Mouse (Mus musculus) heart, embryonic 13.5 days (tissue): ENCODE results near the gene Smim1. TPM values are rescaled to one million over a fixed set of nuclear protein-coding genes. Genes with fewer than 3 reads are reported as not detected.

ENCODE experiments used
- ATAC-seq: fragments of 200-750 bp; cut with Nextera tagmentation; 2 replicates; pipeline ENCODE4 v1.8.0; 2017; ENCODE audit warnings: moderate TSS enrichment; ENCODE audit not compliant: insufficient number of reproducible peaks, low FRiP score, low TSS enrichment; ENCODE audit errors: extremely low read depth
- H3K27ac ChIP-seq: fragments of 300-500 bp; sonication (generic); replicated peaks from 2 replicates; pipeline ENCODE4 v1.5.1; 2015; ENCODE audit warnings: moderate library complexity, mild to moderate bottlenecking, inconsistent platforms
- H3K27me3 ChIP-seq: fragments of 300-500 bp; sonication (generic); replicated peaks from 2 replicates; pipeline ENCODE4 v1.6.1; 2015; ENCODE audit warnings: mild to moderate bottlenecking, inconsistent platforms
- H3K36me3 ChIP-seq: fragments of 300-500 bp; sonication (generic); 2 replicates; pipeline ENCODE4 v1.6.1; 2015; ENCODE audit warnings: mild to moderate bottlenecking, inconsistent platforms
- H3K4me1 ChIP-seq: fragments of 300-500 bp; sonication (generic); 2 replicates; pipeline ENCODE4 v1.6.1; 2015; ENCODE audit warnings: inconsistent platforms
- H3K4me2 ChIP-seq: fragments of 300-500 bp; sonication (generic); 2 replicates; pipeline ENCODE4 v1.6.1; 2015; ENCODE audit warnings: inconsistent platforms, mild to moderate bottlenecking, moderate library complexity
- H3K4me3 ChIP-seq: fragments of 300-500 bp; sonication (generic); 2 replicates; pipeline ENCODE4 v1.5.1; 2015; ENCODE audit warnings: moderate library complexity, mild to moderate bottlenecking, inconsistent platforms
- H3K9ac ChIP-seq: fragments of 300-500 bp; sonication (generic); 2 replicates; pipeline ENCODE4 v1.6.1; 2015; ENCODE audit warnings: inconsistent platforms, mild to moderate bottlenecking, moderate library complexity
- H3K9me3 ChIP-seq: fragments of 300-500 bp; sonication (generic); 2 replicates; pipeline ENCODE4 v1.6.1; 2016; ENCODE audit warnings: inconsistent platforms
- WGBS: fragments of 180-500 bp; shearing (Covaris S2); methylation state at CpG from one replicate; pipeline ENCODE4 v1.1.7; 2015; ENCODE audit warnings: mixed read lengths; 5-methylcytosine and 5-hydroxymethylcytosine counted together
- polyA plus RNA-seq: library from polyadenylated mRNA; unstranded; fragments of >200 nt; fragmentation: Nextera tagmentation; extraction: Ambion mirVana; gene quantifications from 2 replicates; pipeline ENCODE4 v1.2.1, GENCODE M21; 2015

Gene Smim1
- polyA plus RNA-seq, 1 experiment from 2014 or later = 68.2 TPM

DNA sequence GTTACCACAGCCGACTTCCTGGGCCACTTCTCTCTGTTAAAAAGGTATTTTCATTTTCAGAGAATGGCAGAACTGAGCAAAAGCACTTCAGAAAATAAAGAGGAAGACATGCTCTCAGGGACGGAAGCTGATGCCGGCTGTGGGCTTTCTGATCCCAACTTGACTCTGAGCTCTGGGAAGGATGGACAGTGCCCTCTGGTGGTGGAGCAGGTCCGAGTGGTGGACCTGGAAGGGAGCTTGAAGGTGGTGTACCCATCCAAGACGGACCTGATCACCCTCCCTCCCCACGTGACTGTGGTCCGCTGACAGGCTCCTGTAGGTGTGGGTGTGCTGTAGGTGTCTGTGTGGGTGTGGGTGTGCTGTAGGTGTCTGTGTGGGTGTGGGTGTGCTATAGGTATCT is 6.5 kb downstream of the Smim1 start:
- WGBS = 57% methylated on average over 7 of the region's 7 CpGs
- H3K36me3 ChIP-seq = peaks cover 81% of the 10 kb centered on the region
- H3K9ac ChIP-seq = no peak overlapping the region
- no peak overlapping the region for H3K4me2 ChIP-seq
- H3K4me3 ChIP-seq = no peak overlapping the region
- no peak for ATAC-seq
- H3K4me1 ChIP-seq = peaks cover 28% of the 10 kb centered on the region
- no peak overlapping the region for H3K27ac ChIP-seq
- H3K9me3 ChIP-seq = no peaks in the 10 kb centered on the region
- no peaks in the 10 kb centered on the region for H3K27me3 ChIP-seq

DNA sequence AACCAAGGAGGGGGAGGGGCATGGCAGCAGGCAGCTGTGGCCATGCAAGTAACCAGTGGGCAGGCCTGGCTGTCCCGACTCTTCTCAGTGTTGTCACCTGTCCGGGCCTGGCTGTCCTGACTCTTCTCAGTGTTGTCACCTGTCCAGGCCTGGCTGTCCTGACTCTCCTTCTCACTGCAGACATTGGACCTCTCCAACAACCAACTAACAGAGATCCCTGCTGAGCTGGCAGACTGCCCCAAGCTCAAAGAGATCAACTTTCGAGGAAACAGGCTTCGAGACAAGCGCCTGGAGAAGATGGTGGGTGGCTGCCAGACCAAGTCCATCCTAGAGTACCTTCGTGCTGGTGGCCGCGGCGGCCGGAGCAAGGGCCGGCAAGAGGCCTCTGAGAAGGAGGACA is 10.6 kb downstream of the Smim1 start:
- Histone ChIP-seq H3K4me3 (no peak overlapping the region), H3K9ac (no peak overlapping the region), H3K27ac (no peak overlapping the region), H3K9me3 (no peaks in the 10 kb centered on the region), H3K36me3 (peaks cover 67% of the 10 kb centered on the region), H3K4me1 (peaks cover 25% of the 10 kb centered on the region), H3K27me3 (no peaks in the 10 kb centered on the region), H3K4me2 (no peak overlapping the region)
- ATAC-seq = no peak
- 87% methylated on average over 11 of the region's 11 CpGs for whole genome bisulfite sequencing

GRCm38 (mm10) chr4:154012132-154012882 is 13.7 kb downstream of the Smim1 start:
- peak overlapping the region; percentile 41 for H3K27ac ChIP-seq
- 1% methylated on average over 55 of the region's 55 CpGs for WGBS
- peak overlapping the region; percentile 94 for H3K4me2 ChIP-seq
- peak overlapping the region; percentile 90 for H3K9ac ChIP-seq
- peak overlapping the region; percentile 91 for H3K4me3 ChIP-seq
- H3K36me3 ChIP-seq = peaks cover 38% of the 10 kb centered on the region
- H3K27me3 ChIP-seq = no peaks in the 10 kb centered on the region
- no peaks in the 10 kb centered on the region for H3K9me3 ChIP-seq
- no peak for ATAC-seq
- peaks cover 25% of the 10 kb centered on the region for H3K4me1 ChIP-seq

- peak within 1 kb of the TSS; percentile 41 for H3K27ac ChIP-seq
- peaks cover 38% of the 10 kb centered on the region for H3K36me3 ChIP-seq
- ATAC-seq = peak; percentile 81
- no peaks in the 10 kb centered on the region for H3K9me3 ChIP-seq
- peak within 1 kb of the TSS; percentile 94 for H3K4me2 ChIP-seq
- peak within 1 kb of the TSS; percentile 91 for H3K4me3 ChIP-seq
- no peaks in the 10 kb centered on the region for H3K27me3 ChIP-seq
- H3K9ac ChIP-seq = peak within 1 kb of the TSS; percentile 90
- peaks cover 25% of the 10 kb centered on the region for H3K4me1 ChIP-seq
- WGBS = 0% methylated on average over 39 of the region's 59 CpGs
Observed at GRCm38 (mm10) chr4:154011646-154012089, 14.4 kb downstream of the Smim1 start, which contains the start of gene Lrrc47. Gene Lrrc47 (plus strand): TSS chr4:154011731.

DNA sequence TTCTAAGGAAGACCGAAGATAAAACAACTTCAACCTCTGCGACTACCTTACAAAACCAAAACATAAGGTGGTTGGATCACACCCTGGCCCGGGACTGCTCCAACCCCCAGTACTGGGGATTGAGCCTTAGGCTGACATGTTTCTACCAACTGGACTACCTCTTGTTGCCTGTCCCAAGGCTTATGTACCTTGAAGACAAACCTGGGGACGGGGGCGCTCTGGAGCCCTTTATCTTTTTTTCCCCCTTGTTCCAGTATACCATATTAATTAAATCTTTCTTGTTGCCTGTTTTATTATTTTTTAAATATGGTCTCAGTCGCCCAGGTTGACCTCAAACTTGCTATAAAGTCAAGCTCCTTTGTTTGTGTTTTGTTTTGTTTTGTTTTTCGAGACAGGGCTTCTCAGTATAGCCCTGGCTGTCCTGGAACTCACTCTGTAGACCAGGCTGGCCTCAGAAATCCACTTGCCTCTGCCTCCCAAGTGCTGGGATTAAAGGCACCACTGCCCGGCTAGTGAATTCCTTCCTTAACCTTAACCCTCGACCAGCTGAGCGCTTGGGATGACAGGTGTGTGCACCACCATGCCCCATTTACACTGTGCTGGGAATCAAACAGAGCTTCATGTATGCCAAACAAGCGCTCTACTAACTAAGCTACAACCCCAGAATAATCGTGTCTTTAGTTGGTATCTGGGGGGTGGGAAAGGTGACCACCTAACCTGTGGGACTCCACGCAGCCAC is 15.0 kb downstream of the Smim1 start:
- WGBS = 24% methylated on average over 13 of the region's 13 CpGs
- Histone ChIP-seq H3K36me3 (peaks cover 38% of the 10 kb centered on the region), H3K27ac (no peak overlapping the region), H3K4me2 (peak overlapping the region; percentile 94), H3K9me3 (no peaks in the 10 kb centered on the region), H3K4me1 (peaks cover 25% of the 10 kb centered on the region), H3K27me3 (no peaks in the 10 kb centered on the region), H3K4me3 (peak overlapping the region; percentile 91), H3K9ac (peak overlapping the region; percentile 90)
- no peak for ATAC-seq

GRCm38 (mm10) chr4:154007759-154008158 is 18.3 kb downstream of the Smim1 start:
- WGBS = 68% methylated on average over 4 of the region's 4 CpGs
- Histone ChIP-seq H3K4me2 (no peak overlapping the region), H3K27ac (no peak overlapping the region)

DNA sequence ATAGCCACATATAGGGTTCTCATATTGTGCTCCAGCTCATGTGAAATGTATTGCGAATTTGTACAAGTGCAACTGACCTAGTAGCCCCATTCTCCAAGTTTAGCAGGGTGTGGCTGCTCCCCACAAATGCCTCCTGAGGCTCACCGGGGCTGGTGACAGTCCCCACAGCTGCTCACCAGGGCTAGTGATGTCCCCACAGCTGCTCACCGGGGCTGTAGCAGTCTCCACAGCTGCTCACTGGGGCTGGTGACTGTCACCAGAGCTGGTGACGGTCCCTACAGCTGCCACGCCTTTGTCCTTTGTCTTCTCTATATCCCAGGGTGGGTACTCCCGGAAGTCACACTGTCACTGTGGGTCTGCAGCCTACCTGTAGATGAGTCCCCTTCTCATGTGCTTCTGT is 19.8 kb downstream of the Smim1 start:
- Histone ChIP-seq H3K9ac (no peak overlapping the region), H3K4me1 (peaks cover 6% of the 10 kb centered on the region), H3K27me3 (no peaks in the 10 kb centered on the region), H3K4me2 (no peak overlapping the region), H3K27ac (no peak overlapping the region), H3K4me3 (no peak overlapping the region), H3K36me3 (peaks cover 57% of the 10 kb centered on the region), H3K9me3 (no peaks in the 10 kb centered on the region)
- 88% methylated on average over 6 of the region's 6 CpGs for WGBS
- no peak for ATAC-seq

More at GRCm38 (mm10) chr4:154007759-154008158, 18.3 kb downstream of the Smim1 start:
- Histone ChIP-seq H3K9ac (no peak overlapping the region), H3K4me1 (peaks cover 12% of the 10 kb centered on the region), H3K4me3 (no peak overlapping the region), H3K27me3 (no peaks in the 10 kb centered on the region), H3K36me3 (peaks cover 47% of the 10 kb centered on the region), H3K9me3 (no peaks in the 10 kb centered on the region)
- no peak for ATAC-seq

GRCm38 (mm10) chr4:154005488-154005887 is 20.5 kb downstream of the Smim1 start:
- no peak overlapping the region for H3K9ac ChIP-seq
- H3K4me1 ChIP-seq = no peaks in the 10 kb centered on the region
- no peak overlapping the region for H3K4me3 ChIP-seq
- 86% methylated on average over 5 of the region's 5 CpGs for WGBS
- H3K27ac ChIP-seq = no peak overlapping the region
- H3K9me3 ChIP-seq = no peaks in the 10 kb centered on the region
- no peak for ATAC-seq
- peaks cover 57% of the 10 kb centered on the region for H3K36me3 ChIP-seq
- no peaks in the 10 kb centered on the region for H3K27me3 ChIP-seq
- no peak overlapping the region for H3K4me2 ChIP-seq

- no peak overlapping the region for H3K27ac ChIP-seq
- peaks cover 97% of the 10 kb centered on the region for H3K36me3 ChIP-seq
- H3K9me3 ChIP-seq = no peaks in the 10 kb centered on the region
- no peak overlapping the region for H3K9ac ChIP-seq
- no peak overlapping the region for H3K4me3 ChIP-seq
- no peaks in the 10 kb centered on the region for H3K27me3 ChIP-seq
- H3K4me1 ChIP-seq = no peaks in the 10 kb centered on the region
- no peak overlapping the region for H3K4me2 ChIP-seq
- ATAC-seq = no peak
- WGBS = 85% methylated on average over 8 of the region's 8 CpGs
Observed at GRCm38 (mm10) chr4:153993505-153993904, 32.5 kb downstream of the Smim1 start.

DNA sequence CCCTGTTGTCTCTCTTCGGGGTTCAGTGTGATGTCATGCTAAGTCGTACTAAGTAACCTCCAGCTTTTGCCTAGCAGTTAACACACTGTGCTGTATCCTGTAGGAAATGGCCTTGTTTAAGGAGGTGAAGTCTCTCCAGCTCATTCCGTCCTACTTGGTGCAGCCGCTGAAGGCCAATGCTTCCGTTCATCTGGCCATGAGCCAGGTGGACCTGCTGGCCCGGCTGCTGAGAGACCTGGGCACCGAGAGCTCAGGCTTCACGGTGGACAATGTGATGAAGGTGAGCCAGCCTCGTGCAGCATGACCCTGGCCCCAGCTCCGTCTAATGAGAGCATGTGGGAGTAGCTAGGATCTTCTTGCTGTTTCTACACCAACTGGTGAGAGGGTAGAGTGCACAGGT is 33.3 kb downstream of the Smim1 start:
- Histone ChIP-seq H3K27me3 (no peaks in the 10 kb centered on the region), H3K27ac (no peak overlapping the region), H3K4me3 (no peak overlapping the region), H3K36me3 (peaks cover 97% of the 10 kb centered on the region), H3K4me1 (no peaks in the 10 kb centered on the region), H3K9me3 (no peaks in the 10 kb centered on the region), H3K9ac (no peak overlapping the region), H3K4me2 (no peak overlapping the region)
- no peak for ATAC-seq
- WGBS = 86% methylated on average over 10 of the region's 10 CpGs

DNA sequence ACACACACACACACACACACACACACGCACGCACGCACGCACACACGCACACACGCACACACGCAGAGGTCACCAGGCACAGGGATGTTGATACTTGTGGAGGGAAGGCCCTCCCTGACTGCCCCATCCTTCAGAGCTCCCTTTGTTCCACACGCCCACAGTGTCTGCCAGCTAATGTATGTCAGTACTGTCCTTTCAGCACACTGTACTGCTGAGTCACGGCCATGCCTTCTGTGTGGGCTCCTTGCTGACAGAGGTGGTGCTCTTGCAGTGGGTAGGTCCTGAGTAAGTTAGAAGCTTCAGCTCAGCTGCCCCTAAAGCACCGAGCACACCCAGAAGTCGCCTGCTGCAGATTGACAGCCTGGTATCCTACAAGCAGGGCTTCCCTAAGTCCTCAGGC is 45.6 kb downstream of the Smim1 start:
- WGBS = 93% methylated on average over 11 of the region's 11 CpGs
- peaks cover 67% of the 10 kb centered on the region for H3K36me3 ChIP-seq

More for the DNA sequence above, 45.6 kb downstream of the Smim1 start:
- H3K4me1 ChIP-seq = peaks cover 19% of the 10 kb centered on the region
- H3K9me3 ChIP-seq = no peaks in the 10 kb centered on the region
- H3K9ac ChIP-seq = no peak overlapping the region
- H3K4me3 ChIP-seq = no peak overlapping the region
- no peak overlapping the region for H3K4me2 ChIP-seq
- H3K27ac ChIP-seq = no peak overlapping the region
- H3K27me3 ChIP-seq = no peaks in the 10 kb centered on the region
- ATAC-seq = no peak
